Mouse (Mus musculus): ENCODE measurements at regions not wholly inside any gene's neighbourhood (a gene's known extent, or its start where the extent isn't known, plus 50 kb on each side); places are given as distances from the start of the nearest gene placed in this dataset.

- no peak for DNase-seq
Measured at GRCm38 (mm10) chr10:65244527-65244926, 1154.5 kb upstream of the Lrrtm3 start.

DNA sequence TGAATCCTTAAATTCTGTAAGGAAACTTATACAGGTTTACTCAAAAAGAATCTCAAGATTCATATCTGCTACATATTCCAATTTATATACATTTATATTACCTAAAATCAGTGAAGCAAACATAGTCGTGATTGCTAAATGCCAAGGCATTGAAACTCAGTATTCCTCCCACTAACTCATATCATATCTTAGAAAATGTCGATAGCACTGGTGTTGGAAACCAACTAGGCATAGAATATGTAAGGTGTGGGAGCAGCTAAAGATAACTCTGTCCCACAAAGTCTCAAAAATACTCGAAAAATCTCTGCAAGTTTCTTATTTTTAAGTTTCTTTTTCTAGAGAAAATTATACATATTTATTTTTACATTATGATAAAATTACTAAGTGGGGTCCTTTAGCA lies 1134.1 kb upstream of the Lrrtm3 start:
- DNase-seq, result no peak

- DNase-seq, result peak; percentile 4
Measured at GRCm38 (mm10) chr10:65221181-65221580, 1131.1 kb upstream of the Lrrtm3 start.

DNA sequence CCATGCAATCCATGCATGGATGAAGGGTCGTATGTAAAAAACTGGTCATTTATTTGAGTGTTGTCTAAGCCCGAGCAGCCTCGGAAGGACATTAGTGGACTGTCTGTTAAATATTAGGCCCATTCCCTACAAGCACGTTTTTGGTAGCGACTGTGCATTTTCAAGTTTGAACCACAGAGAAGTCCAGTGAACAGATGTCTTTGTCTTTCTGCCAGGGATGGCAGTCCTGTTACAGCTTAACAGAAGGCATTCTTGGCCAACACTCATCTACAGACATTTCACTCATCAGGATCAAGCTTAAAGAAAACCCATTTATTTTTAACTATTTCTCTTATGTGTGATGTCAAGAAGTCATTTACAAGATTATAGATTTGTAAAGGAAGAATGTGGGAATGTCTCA lies 1129.2 kb upstream of the Lrrtm3 start:
- DNase-seq, result peak; percentile 12

- no peak for DNase-seq
Measured at GRCm38 (mm10) chr10:65216226-65216625, 1126.1 kb upstream of the Lrrtm3 start.

- DNase-seq, result no peak
Measured at GRCm38 (mm10) chr10:65215206-65215605, 1125.1 kb upstream of the Lrrtm3 start.

GRCm38 (mm10) chr10:65183659-65184058 lies 1093.6 kb upstream of the Lrrtm3 start:
- DNase-seq, result peak; percentile 1

- no peak for DNase-seq
Measured at GRCm38 (mm10) chr10:65182597-65182996, 1092.5 kb upstream of the Lrrtm3 start.

DNA sequence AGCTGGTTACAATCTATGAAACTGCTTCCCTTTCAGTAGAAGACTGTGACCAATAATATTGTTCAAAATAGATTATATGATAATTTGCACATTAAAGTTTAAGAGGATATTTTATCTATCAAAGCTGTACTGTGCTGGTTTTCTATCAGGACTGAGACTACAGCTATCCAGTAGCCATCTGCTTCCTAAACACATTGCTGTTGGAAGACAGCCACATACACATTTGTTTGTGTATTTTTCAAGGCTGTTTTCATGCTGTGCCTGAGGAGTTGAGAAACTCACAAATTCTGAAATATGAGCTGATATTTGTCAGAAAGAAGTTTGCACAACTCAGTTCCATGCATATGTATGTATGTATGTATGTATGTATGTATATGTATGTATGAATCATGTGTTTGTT lies 1089.0 kb upstream of the Lrrtm3 start:
- DNase-seq, result peak; percentile 19

DNA sequence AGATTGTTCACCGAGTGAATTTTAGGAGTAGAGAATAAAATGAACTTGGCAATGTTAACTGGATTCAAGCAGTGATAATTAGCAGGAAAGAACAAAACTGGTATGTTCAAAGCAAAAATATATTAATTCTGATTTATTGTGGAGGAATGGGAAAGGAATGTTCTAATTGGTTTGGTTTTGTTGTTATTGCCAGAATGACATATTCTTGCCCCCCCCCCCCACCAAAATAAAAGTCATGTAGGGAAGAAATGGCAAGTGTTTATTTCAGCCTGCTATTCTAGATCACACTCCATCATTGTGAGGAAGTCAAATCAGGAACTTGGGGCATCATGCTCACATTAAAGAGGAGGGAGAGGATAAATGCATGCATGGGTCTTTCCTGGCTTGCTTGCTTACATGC lies 1064.1 kb upstream of the Lrrtm3 start:
- DNase-seq, result no peak

GRCm38 (mm10) chr10:65124940-65125610 lies 1035.0 kb upstream of the Lrrtm3 start:
- DNase-seq, result no peak

DNA sequence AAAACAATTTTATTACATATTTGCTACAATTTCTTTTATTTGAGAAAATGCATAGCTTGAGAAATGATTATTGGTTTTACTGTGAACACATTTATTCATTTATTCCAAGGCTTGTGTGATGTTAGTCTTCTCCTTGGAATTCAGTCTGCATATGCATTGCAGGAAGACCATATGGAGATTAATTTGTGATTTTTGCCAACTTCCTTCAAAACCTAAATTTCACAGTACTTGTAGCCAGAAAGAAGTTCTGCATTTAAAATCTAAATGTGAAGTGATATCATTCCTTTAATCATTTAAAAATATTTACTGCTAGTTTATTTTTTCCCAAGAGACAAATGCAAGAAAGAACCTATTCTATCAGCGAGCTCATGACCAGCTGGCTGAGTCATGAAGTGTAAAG lies 1028.1 kb upstream of the Lrrtm3 start:
- DNase-seq, result no peak

DNA sequence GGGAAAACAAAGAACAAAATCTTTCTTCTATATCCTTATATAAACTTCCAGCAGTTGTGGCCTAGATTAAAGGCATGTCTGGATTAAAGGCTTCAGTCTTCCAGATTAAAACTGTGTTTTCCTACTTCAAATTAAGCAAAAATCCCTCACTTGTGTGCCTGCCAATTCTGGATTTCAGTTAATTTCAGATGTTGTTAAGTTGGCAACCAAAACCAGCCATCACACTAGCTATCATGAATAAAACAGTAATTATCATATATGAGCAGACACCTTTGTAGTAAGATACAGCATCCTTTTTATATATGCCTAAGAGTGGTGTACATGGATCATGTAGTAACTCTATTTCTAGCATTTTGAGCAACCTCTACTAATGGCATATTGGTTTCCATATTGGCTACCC lies 1024.5 kb upstream of the Lrrtm3 start:
- no peak for DNase-seq

GRCm38 (mm10) chr10:65110729-65111128 lies 1020.7 kb upstream of the Lrrtm3 start:
- DNase-seq, result peak; percentile 7

DNA sequence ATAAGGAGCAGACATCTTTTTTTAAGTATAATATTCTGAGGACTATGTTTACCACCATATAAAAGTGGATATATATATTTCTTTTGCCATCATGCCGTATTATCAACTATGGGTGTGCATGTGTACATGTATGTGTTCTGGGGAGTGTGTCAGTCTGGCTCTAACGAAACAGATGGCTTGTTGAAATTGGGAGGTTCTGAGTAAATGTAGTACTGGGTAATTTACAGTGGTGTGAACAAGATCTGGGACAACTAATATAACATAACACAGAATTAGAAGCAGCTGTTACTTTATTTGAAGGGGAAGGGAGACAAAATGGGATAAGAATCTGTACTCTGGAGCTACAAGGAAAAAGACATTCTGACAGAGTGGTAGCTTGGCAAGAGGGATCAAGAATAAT lies 1017.3 kb upstream of the Lrrtm3 start:
- no peak for DNase-seq

- DNase-seq, result no peak
Measured at GRCm38 (mm10) chr10:65084446-65084845, 994.4 kb upstream of the Lrrtm3 start.

- DNase-seq, result no peak
Measured at GRCm38 (mm10) chr10:65081638-65082037, 991.6 kb upstream of the Lrrtm3 start.

- no peak for DNase-seq
Measured at GRCm38 (mm10) chr10:65058086-65058485, 968.0 kb upstream of the Lrrtm3 start.

All from cerebellum, adult 9-11 months (tissue).